Mouse (Mus musculus) forebrain, embryonic 12.5 days (tissue): ENCODE measurements around the gene Msh4. TPM values are rescaled to one million over a fixed set of nuclear protein-coding genes. Genes with fewer than 3 reads are reported as not detected.

ENCODE experiments used
- ATAC-seq: fragments of 200-750 bp; cut with Nextera tagmentation; 2 replicates; pipeline ENCODE4 v1.8.0; 2017; ENCODE audit warnings: moderate TSS enrichment; ENCODE audit not compliant: low FRiP score
- H3K27ac ChIP-seq: fragments of 300-500 bp; sonication (generic); 2 replicates; pipeline ENCODE4 v1.5.1; 2016; ENCODE audit warnings: mild to moderate bottlenecking
- H3K27me3 ChIP-seq: fragments of 300-500 bp; sonication (generic); 2 replicates; pipeline ENCODE4 v1.6.1; 2016; ENCODE audit warnings: mild to moderate bottlenecking
- H3K36me3 ChIP-seq: fragments of 300-500 bp; sonication (generic); replicated peaks from 2 replicates; pipeline ENCODE4 v1.6.1; 2016; ENCODE audit warnings: mild to moderate bottlenecking
- H3K4me1 ChIP-seq: fragments of 300-500 bp; sonication (generic); 2 replicates; pipeline ENCODE4 v1.6.1; 2016
- H3K4me2 ChIP-seq: fragments of 300-500 bp; sonication (generic); 2 replicates; pipeline ENCODE4 v1.6.1; 2016; ENCODE audit warnings: mild to moderate bottlenecking, moderate library complexity
- H3K4me3 ChIP-seq: fragments of 300-500 bp; sonication (generic); replicated peaks from 2 replicates; pipeline ENCODE4 v1.5.1; 2016; ENCODE audit warnings: mild to moderate bottlenecking
- H3K9ac ChIP-seq: fragments of 300-500 bp; sonication (generic); 2 replicates; pipeline ENCODE4 v1.6.1; 2016; ENCODE audit warnings: mild to moderate bottlenecking
- H3K9me3 ChIP-seq: fragments of 300-500 bp; sonication (generic); 2 replicates; pipeline ENCODE4 v1.6.1; 2016
- WGBS: fragments of 180-500 bp; shearing (Covaris S2); methylation state at CpG from one replicate; pipeline ENCODE4 v1.1.7; 2016; 5-methylcytosine and 5-hydroxymethylcytosine counted together
- polyA plus RNA-seq: library from polyadenylated mRNA; unstranded; fragments of >200 nt; fragmentation: Nextera tagmentation; extraction: Ambion mirVana; gene quantifications from 2 replicates; pipeline ENCODE4 v1.2.1, GENCODE M21; 2016

Msh4 gene
- polyA plus RNA-seq = 0.15 and 0.22 TPM in 2 replicates

- no peak within 1 kb of the TSS for H3K4me3 ChIP-seq
- no peaks in the 10 kb centered on the region for H3K9me3 ChIP-seq
- no peak within 1 kb of the TSS for H3K4me2 ChIP-seq
- 86% methylated on average over 9 of the region's 9 CpGs for WGBS
- peaks cover 79% of the 10 kb centered on the region for H3K36me3 ChIP-seq
- H3K27ac ChIP-seq = no peak within 1 kb of the TSS
- peaks cover 37% of the 10 kb centered on the region for H3K4me1 ChIP-seq
- ATAC-seq = peak; percentile 8; the same call in 1 of the 2 replicates
- no peak within 1 kb of the TSS for H3K9ac ChIP-seq
- no peaks in the 10 kb centered on the region for H3K27me3 ChIP-seq
These were observed at the start of gene Msh4 for GRCm38 (mm10) chr3:153906136-153906871. Msh4 (minus strand) TSS chr3:153906138.

DNA sequence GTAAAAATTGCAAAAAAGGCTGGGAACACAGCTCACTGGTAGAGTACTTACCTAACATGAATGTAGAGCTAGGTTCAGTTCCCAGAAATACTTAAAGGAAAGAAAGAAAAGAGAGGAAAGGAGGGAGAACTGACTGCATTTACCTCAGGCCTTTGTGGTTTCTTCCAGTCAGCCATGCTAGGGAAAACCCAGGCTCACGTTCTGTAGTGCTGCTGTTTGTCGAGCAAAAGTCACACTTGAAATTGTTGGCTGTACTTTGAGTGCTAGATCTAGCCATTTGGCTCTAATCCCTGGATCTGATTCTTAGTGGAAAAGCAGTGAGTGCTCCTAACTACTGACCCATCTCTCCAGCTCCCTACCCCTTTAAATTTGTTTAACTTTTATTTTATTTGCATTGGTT lies 42.2 kb upstream of the Msh4 start:
- Histone ChIP-seq H3K4me2 (no peak overlapping the region), H3K9ac (no peak overlapping the region), H3K27me3 (no peaks in the 10 kb centered on the region), H3K9me3 (no peaks in the 10 kb centered on the region; the same call in 1 of the 2 replicates), H3K4me1 (peaks cover 7% of the 10 kb centered on the region), H3K27ac (no peak overlapping the region), H3K4me3 (no peak overlapping the region), H3K36me3 (no peaks in the 10 kb centered on the region)
- 94% methylated on average over 2 of the region's 2 CpGs for WGBS
- ATAC-seq = no peak

- peaks cover 14% of the 10 kb centered on the region for H3K4me1 ChIP-seq
- H3K27ac ChIP-seq = no peak overlapping the region
- no peak overlapping the region for H3K4me2 ChIP-seq
- 81% methylated on average over 4 of the region's 4 CpGs for WGBS
- no peak for ATAC-seq
- no peak overlapping the region for H3K4me3 ChIP-seq
- H3K9ac ChIP-seq = no peak overlapping the region
- H3K9me3 ChIP-seq = no peaks in the 10 kb centered on the region; the same call in 1 of the 2 replicates
- no peaks in the 10 kb centered on the region for H3K36me3 ChIP-seq
- no peaks in the 10 kb centered on the region for H3K27me3 ChIP-seq
These were observed 41.3 kb upstream of the Msh4 start for GRCm38 (mm10) chr3:153947271-153947670.

GRCm38 (mm10) chr3:153944335-153944990 lies 38.5 kb upstream of the Msh4 start, which contains the start of gene Acadm:
Acadm (minus strand) TSS chr3:153944632.
- Histone ChIP-seq H3K9ac (peak within 1 kb of the TSS; percentile 64), H3K36me3 (no peaks in the 10 kb centered on the region), H3K27me3 (no peaks in the 10 kb centered on the region), H3K27ac (peak within 1 kb of the TSS; percentile 73), H3K9me3 (no peaks in the 10 kb centered on the region), H3K4me3 (peak within 1 kb of the TSS; percentile 79), H3K4me1 (peaks cover 14% of the 10 kb centered on the region), H3K4me2 (peak within 1 kb of the TSS; percentile 62)
- peak; percentile 97 for ATAC-seq
- WGBS = under 1% methylated on average over 41 of the region's 41 CpGs

GRCm38 (mm10) chr3:153943901-153944334 lies 38.0 kb upstream of the Msh4 start:
- under 1% methylated on average over 19 of the region's 19 CpGs for WGBS
- Histone ChIP-seq H3K4me1 (peaks cover 14% of the 10 kb centered on the region), H3K4me3 (peak overlapping the region; percentile 79), H3K4me2 (peak overlapping the region; percentile 62), H3K27me3 (no peaks in the 10 kb centered on the region), H3K27ac (peak overlapping the region; percentile 73), H3K9me3 (no peaks in the 10 kb centered on the region), H3K36me3 (no peaks in the 10 kb centered on the region), H3K9ac (peak overlapping the region; percentile 64)
- ATAC-seq = no peak; the same call in 1 of the 2 replicates

DNA sequence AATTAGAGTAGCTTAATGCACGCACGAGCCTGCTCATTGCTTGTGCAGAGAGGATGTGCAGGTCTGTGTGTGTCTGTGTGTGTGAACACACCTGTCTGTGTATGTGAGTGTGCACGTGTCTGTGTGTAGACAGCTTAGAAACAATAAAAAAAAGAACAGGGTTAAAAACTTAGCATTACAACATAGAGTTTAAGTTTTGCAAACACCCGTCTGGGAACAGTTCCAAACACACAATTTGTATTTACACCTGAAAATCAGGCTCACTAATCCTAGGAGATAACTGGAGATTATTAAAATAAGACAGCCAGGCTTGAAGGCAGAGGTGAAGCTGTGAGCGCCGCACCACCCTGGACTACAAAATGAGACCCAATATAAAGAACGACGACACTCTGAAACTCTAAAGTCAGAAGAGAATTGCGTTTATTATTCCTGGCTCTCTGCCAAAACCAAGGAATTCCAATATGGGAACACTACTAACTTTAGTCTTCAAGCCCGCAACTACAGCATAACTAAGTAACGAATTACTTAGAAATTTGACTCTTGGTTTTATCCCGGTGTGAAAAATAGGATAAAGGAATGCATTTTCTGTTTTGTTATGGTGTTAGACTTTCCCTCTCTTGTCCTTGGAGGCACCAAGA lies 37.2 kb upstream of the Msh4 start:
- Histone ChIP-seq H3K4me1 (peaks cover 14% of the 10 kb centered on the region), H3K9me3 (no peaks in the 10 kb centered on the region), H3K4me2 (peak overlapping the region; percentile 62), H3K27ac (no peak overlapping the region), H3K4me3 (peak overlapping the region; percentile 79), H3K9ac (peak overlapping the region; percentile 64; the same call in 1 of the 2 replicates), H3K36me3 (peaks cover 5% of the 10 kb centered on the region; the same call in 1 of the 2 replicates), H3K27me3 (no peaks in the 10 kb centered on the region)
- no peak for ATAC-seq
- 39% methylated on average over 12 of the region's 12 CpGs for WGBS

DNA sequence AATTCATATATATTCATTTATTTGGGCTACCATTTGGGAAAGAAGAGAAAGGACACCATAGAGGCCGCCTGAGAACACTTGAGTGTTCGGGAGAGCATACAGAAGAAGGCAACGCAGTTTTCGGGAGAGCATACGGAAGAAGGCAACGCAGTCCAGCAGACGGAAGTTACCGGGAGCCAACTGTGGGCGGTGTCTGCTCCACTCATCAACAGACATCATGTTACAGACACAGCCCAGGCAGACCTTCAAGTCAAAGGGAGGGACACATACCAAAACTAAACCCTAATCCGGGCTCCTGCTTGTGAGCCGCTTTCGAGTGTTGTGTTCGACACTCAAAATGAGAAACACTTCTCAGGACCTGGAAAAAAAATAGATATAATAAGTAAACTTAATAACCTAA lies 35.7 kb upstream of the Msh4 start:
- Histone ChIP-seq H3K4me2 (no peak overlapping the region), H3K9me3 (no peaks in the 10 kb centered on the region), H3K9ac (no peak overlapping the region), H3K4me3 (no peak overlapping the region), H3K27ac (no peak overlapping the region), H3K4me1 (peaks cover 14% of the 10 kb centered on the region), H3K27me3 (no peaks in the 10 kb centered on the region), H3K36me3 (peaks cover 13% of the 10 kb centered on the region; the same call in 1 of the 2 replicates)
- 98% methylated on average over 13 of the region's 13 CpGs for WGBS
- ATAC-seq = no peak

- Histone ChIP-seq H3K4me1 (peaks cover 14% of the 10 kb centered on the region), H3K36me3 (peaks cover 17% of the 10 kb centered on the region), H3K27me3 (no peaks in the 10 kb centered on the region), H3K9me3 (no peaks in the 10 kb centered on the region), H3K4me3 (no peak overlapping the region), H3K4me2 (no peak overlapping the region), H3K9ac (no peak overlapping the region), H3K27ac (no peak overlapping the region)
- WGBS = 96% methylated on average over 9 of the region's 9 CpGs
- no peak for ATAC-seq
These were observed 34.5 kb upstream of the Msh4 start for GRCm38 (mm10) chr3:153940486-153940885.

DNA sequence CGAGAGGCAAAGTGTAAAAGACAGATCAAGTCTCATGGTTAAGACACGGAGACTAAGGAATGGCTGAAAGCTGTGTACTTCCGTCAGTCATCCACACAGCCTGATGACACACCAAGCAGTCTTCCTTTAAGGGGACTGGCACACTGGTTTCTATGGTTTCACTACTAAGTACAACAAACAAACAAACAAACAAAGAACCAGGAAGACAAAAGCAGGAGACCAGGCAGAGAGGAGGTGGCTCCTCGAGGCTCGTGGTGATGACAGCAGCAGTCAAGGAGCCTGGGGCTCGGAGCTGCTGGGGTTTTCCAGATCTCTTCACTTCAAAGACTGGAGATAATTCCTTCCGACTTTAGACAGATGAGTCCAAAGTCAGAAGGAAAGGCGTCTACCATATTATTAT lies 34.1 kb upstream of the Msh4 start:
- Histone ChIP-seq H3K9me3 (no peaks in the 10 kb centered on the region), H3K36me3 (peaks cover 19% of the 10 kb centered on the region), H3K27me3 (no peaks in the 10 kb centered on the region), H3K9ac (no peak overlapping the region), H3K4me2 (no peak overlapping the region), H3K4me1 (peaks cover 14% of the 10 kb centered on the region), H3K27ac (no peak overlapping the region), H3K4me3 (no peak overlapping the region)
- 85% methylated on average over 8 of the region's 8 CpGs for WGBS
- ATAC-seq = no peak

DNA sequence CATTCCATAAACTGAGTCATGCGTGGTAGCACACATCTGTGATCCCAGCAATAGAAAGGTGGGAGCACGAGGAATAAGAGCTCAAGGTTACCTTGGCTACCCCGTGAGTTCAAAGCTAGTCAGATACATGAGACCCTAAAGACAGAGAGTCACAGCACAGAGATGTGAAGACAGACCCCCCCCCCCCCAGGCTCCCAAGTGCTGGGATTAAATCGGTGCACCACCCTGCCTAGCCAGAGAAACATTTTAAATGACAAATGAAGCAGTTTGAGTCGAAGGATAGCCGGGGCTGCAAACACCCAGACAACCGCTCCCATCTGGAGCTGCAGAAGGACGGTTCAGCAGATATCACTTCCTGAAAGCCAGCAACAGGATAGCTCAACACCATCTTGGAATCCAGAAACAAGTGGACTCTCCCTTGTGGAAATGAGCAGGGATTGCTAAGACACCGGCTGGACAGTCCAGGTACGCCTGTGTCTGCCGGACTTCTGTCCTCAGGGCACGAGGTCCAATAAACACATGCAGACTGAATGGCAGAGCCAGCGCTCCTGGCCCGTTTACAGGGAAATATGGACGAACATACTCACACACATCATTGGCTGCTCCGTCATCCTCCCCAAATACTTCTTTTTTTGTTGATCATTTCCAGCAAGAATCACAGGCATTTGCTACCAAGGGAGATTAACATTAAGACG lies 31.3 kb upstream of the Msh4 start:
- 95% methylated on average over 17 of the region's 17 CpGs for WGBS
- no peak overlapping the region for H3K27ac ChIP-seq
- H3K36me3 ChIP-seq = peaks cover 37% of the 10 kb centered on the region
- H3K4me1 ChIP-seq = no peaks in the 10 kb centered on the region
- H3K9ac ChIP-seq = no peak overlapping the region
- H3K4me3 ChIP-seq = no peak overlapping the region
- ATAC-seq = no peak
- no peak overlapping the region for H3K4me2 ChIP-seq
- H3K9me3 ChIP-seq = no peaks in the 10 kb centered on the region
- H3K27me3 ChIP-seq = no peaks in the 10 kb centered on the region

GRCm38 (mm10) chr3:153935878-153936277 lies 29.9 kb upstream of the Msh4 start:
- H3K36me3 ChIP-seq = peaks cover 39% of the 10 kb centered on the region
- H3K9me3 ChIP-seq = no peaks in the 10 kb centered on the region
- WGBS = 92% methylated on average over 9 of the region's 9 CpGs

DNA sequence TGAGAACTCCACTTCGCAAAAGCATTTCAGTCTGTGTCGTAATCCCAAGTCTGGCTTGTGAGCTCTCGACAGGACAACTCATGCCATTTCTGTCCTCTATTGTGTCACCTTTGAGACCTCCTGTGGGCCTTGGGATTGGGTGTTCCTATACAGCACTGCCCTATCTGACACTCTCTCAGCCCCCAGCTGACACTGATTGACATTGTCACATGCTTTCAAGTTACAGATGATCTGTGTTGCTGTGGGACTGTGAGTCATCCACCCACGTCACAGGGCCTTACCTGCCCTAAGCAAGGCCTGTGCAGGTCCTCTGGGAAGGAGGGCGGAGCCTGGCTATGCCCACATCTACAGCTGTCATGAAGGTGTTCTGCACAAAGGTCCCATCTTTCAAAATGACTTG lies 26.5 kb upstream of the Msh4 start:
- WGBS = 93% methylated on average over 5 of the region's 5 CpGs
- Histone ChIP-seq H3K9ac (no peak overlapping the region), H3K36me3 (peaks cover 50% of the 10 kb centered on the region), H3K4me3 (no peak overlapping the region), H3K9me3 (no peaks in the 10 kb centered on the region), H3K27ac (no peak overlapping the region), H3K27me3 (no peaks in the 10 kb centered on the region), H3K4me1 (no peaks in the 10 kb centered on the region), H3K4me2 (no peak overlapping the region)
- no peak for ATAC-seq

More at GRCm38 (mm10) chr3:153935878-153936277, 29.9 kb upstream of the Msh4 start:
- no peaks in the 10 kb centered on the region for H3K27me3 ChIP-seq
- no peak overlapping the region for H3K9ac ChIP-seq
- H3K4me1 ChIP-seq = no peaks in the 10 kb centered on the region
- no peak overlapping the region for H3K4me2 ChIP-seq
- H3K4me3 ChIP-seq = no peak overlapping the region
- H3K27ac ChIP-seq = no peak overlapping the region
- ATAC-seq = no peak
